Mouse (Mus musculus) frontal cortex, postnatal 25 days (tissue): Measurements from ENCODE around the gene Ldlrad1.
A peak's percentile ranks its signal among the peaks of the same experiment; 100 is the strongest.

Experiments
- DNase-seq, 2 experiments: peaks; one replicate each; pipeline ENCODE4 v3.0.0; 2022; ENCODE audit warnings: low spot score in 2 of 2

Ldlrad1 gene

DNA sequence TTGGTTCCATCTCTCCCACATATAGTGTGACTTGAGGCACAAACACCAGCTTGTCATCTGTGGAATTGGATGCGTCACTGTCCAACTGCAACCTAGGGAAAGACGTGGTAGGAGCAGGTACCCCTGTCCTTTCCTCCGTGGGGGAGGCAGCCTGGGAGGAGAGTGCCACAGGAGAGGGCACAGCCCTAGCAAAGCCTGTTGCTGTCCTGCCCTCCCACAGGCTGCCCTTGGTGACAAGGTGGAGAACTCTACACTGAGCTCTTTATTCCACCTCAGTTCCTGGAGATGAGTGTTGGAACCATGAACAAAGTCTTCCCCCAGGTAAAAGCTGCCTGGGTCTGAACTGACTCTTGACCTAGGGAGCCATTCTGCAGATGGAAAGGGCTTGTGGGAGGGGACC lies at the start of gene Ldlrad1:
TSS of gene Ldlrad1 (plus strand) at position 301 of the 400 bp plus-strand sequence.
- no peak for DNase-seq

DNA sequence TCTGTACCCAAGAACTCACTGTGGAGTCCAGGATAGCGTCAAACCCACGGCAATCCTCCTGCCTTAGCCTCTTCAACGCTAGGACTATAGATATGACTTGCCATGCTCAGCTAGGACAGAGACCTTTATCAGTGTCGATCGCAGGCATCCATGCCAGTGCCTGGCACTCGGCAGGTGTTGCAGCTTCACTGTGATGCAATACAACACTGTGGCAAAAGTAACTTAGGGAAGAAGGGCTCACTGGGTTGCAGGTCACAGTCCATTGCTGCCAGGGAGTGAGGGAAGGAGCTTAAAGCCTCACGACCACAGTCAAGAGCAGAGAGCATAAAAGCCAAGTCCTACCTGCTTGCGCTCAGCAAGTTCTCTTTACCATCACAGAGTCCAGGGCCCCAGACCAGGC lies 48.8 kb upstream of the Ldlrad1 start:
- no peak for DNase-seq

DNA sequence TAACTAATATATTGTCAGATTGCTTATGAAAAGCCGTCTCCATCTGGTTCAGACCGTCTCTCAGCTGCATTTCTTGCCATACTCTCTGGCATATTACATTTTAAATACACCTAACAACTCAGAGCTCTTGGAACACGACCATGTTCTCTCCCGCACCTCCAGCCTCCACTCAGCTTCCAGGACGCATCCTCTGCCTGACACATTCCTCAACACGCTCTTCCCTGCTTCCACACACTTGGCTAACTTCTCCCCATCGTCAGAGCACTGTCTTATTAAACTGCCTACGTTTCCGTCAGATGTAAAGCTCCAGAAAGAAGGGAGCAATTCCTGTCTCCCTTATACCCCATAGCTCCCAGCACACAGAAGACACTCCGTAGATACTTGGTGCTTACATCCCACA lies 45.6 kb upstream of the Ldlrad1 start:
- DNase-seq: no peak

DNA sequence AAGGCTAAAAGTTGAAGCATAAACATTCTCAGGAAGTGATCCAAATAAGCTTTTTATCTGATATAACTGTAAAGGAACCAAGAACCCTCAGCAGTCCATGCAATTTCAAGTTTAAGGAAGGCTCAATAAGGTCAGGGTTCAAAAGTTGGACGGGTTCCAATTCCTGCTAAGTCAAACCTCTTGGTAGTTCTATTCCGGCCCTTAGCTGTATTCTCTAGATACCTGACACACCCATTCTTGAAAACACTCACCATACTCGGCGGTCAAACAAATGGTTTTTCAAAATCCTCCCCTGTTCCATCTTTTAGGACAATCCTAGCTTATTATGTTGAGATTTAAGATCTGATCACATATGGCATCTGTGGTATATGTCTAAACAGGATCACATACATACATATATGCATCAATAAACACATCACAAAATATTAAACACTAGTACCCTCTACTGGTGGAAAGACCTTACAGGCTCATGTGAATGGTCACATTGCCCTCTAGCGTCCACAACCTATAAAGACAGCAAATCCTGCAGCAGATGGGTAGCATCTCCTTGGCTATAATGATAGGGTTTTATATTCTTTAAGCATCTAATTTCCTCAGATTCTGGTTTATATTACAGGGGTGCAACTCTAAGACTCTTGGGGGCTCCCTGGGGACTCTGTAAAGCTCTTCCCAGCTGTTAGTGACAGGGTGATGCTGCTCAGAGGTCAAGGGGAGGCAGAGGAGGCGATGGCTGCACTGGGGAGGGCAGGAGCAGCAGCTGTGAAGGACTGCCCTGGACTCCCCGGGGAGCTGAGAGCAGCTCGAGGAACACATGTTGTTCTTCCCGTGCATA lies 45.0 kb upstream of the Ldlrad1 start:
- DNase-seq: peak; percentile 33 to 56

DNA sequence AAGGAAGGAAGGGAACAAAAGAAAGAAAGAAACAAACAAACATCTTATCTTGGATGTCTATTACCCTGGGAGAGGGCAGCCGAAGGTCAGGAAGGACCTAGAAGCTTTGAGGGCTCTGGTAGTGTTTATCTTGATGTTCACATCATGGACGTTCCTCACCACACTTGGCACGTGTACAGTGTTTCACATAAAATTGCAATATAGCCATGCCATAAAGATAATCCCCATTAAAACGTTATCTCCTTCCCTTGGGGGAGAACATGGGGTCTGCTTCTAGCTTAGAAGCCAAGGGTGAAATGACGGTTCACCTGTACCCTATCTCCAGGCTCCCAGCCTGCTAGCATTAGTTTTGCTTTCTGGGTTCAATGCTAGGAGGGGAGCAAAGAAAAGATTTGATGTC lies 42.3 kb upstream of the Ldlrad1 start:
- no peak for DNase-seq

DNA sequence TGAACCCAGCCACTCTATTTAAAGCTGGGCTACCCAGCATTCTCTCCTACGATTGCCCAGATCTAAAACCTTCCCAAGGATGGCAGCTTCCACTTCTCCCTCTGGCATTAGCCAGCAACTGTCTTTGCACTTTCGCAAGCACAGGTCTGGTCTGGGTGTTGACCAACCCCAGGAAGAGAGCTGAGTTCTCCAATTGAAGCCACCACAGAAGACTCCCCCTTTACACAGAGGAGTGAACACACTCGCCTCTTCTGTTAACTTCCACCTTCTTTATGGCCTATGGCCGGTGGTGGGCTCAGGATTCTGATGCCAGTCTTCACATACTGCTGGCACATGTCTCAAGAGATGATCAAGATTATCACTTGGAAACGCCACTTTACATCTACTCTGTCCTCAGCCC lies 41.2 kb upstream of the Ldlrad1 start:
- DNase-seq: no peak

DNA sequence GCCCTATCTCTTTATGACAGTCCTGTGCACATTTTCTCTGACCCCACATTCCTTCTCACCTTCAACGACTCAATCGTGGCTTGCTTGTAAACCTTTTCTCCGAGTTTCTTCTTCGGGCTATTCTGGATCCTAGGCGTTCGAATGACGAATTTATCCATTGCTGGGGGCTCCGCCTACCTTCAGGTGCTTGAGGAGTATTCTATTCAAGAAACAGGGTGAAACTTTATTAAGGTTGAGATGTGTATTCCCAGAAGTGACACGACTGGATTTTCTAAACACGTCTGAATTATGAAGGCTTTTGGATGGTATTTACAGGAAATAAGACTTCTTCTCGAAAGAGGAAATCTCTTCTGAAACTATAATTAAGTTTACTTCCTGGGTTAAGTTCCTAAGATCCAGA lies 31.5 kb upstream of the Ldlrad1 start:
- no peak for DNase-seq

DNA sequence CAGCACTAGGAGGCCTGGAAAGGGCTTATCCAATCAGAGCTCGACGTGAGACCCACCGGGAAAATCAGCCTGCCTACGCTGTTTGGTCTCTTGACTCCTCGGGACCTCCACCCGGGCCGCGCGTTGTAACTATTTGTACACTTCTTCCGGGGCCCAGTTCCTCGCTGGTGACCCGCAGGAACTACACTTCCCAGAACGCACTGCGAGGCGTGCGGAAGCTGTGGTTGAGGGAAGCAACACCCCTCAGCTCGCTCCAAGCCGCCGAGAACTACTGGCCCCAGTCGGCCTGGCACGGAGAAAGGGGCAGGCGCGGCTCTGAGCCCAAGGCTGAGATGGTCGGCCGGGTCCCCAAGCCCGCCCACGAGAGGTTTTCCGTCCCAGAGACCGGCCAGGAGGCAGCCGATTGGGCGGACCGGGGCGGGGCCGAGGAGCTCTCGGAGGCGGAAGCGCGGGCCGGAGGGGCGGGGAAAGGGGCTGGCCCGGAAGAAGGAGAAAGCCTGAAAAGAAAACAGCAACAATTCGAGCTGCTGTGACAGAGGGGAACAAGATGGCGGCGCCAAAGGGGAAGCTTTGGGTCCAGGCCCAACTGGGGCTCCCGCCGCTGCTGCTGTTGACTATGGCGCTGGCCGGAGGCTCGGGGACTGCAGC lies 30.7 kb upstream of the Ldlrad1 start, which contains the start of gene Tmem59:
TSS of gene Tmem59 (plus strand) at position 218 of the 648 bp plus-strand sequence.
- peak; percentile 86 to 91 for DNase-seq

DNA sequence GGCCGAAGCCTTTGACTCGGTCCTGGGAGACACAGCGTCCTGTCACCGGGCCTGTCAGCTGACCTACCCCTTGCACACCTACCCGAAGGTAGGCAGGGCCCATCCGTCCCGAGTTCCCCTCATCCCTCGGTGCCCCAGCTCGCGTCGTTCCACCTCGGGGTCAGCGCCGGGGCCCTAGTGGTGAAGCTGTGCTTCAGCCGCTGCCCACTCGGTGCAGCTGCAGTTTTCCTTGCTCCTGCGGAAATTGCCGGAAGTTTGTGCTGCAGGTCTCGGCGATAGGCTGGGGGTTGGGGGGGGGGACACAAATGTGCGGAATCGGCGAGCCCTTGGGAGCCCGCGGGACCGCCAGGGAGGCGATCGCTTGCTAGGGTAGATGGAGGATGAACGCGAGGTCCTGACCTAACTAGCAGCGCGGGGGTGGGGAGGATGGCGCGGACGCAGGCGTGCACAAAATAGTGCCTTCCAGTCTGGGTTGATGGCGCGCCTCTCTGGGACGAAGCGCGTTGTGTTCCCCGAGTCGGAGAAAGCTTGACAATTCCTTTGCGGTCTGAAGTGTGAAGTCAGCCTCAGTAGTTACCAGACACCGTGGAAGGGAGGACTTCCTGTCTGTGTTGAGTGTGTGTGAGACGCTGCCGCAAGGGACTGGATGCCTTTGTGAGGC lies 30.0 kb upstream of the Ldlrad1 start, which contains the start of gene Tceanc2:
TSS of gene Tceanc2 (minus strand) at position 287 of the 661 bp plus-strand sequence.
- DNase-seq: peak; percentile 32 to 34

DNA sequence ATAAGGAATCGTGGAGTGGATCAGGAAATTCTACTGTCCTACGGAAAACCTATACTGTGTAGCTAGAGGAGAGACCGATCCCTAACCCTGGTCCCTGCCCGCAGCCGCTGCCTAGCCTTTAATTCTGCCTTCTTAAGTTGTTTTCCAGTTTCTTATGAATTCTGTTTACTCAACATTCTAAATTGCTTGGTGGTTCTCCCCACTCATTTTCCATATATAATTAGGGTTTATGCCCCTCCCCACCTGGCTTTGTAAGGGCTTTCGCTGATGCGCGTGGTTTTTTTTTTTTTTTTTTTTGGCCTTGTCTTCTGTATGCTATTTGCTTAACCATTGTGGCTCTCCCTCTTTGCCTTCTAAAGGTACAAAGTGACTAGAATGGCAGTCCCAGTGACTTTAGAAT lies 29.4 kb upstream of the Ldlrad1 start:
- DNase-seq: no peak

DNA sequence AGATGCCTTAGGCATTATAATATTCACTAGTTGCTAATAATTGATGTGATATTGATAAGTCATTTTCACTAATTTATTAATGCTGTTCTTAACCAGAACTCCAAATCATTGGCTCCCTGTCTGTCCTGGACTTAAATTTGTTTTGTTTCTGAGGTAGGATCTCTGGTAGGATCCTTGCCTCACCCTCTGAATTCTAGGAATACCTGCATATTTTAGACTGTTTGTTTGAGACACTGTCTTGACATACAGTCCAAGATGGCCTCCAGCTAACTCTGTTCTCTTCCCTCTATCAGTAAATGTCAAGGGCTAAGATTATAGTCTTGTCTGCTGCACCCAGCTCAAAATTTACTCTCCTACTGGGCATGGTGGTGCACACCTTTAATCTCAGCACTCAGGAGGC lies 28.2 kb upstream of the Ldlrad1 start:
- DNase-seq: no peak

DNA sequence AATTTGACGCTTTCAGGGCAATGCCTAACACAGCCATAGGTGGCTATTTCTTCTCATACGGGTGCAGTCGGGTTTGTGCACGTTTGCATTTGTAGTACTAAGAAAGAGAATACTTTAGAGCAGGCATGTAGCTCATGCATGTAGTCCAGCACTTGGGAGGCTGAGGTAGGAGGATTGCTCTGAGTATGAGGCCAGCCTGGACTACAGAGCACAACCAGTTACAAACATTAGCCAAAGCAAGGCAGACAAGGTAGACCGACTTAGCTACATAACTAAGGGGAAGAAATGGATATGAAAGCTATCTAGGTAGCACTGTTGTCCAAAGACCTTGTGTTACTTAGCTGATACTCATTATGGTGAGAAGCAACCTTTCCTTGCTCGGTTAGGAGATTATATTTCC lies 27.1 kb upstream of the Ldlrad1 start:
- DNase-seq: no peak

DNA sequence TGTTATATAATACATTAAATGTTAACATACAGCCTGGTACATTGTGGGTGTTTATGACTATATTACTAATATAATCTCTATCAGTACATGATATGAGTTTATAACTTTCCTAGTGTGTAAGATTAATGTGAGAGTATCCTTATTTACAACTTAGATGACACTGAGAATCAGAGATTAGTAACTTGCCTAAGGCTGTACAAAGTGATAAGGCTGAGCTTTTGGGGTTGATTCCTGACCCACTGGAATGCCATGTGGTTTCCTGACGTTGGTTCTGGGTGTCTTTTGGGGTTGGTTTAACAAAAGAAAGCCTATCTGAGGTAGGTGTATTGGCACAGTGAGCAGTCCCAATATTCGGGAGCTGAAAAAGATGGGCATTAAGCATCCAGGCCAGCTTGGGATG lies 26.2 kb upstream of the Ldlrad1 start:
- no peak for DNase-seq

DNA sequence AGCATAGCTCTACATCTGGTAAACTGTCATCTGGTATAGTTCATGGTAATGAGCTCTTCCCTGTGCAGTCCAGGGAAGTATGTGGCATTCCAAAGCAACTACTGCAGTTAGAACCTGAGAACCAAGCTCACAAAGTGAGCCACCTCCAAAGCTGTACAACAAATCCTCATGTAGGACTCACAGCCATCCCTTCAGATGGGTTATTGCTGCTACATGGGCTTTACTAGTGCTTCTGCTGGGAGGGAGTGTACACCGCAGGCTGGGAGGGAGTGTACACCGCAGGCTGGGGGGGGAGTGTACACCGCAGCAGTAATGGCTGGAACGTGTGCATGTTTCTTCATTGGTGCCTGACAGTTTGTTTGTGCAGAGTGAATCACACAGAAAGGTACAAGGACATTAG lies 25.8 kb upstream of the Ldlrad1 start:
- DNase-seq: no peak

DNA sequence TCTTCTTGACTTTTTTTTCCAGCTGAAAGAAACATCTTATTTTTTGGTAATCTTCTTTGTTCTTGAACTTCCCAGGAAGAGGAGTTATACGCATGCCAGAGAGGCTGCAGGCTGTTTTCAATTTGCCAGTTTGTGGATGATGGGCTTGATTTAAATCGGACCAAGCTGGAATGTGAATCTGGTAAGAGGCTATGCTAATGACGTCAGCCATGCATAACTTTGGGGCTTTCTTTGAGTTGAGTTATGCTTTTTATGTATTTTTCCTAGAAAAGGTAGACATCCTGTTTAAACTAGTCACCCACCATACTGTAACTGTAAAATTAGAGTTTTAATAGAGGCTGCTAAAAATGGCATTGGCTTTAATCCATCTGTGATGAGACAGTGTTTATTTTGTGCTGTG lies 23.3 kb upstream of the Ldlrad1 start:
- DNase-seq: no peak

DNA sequence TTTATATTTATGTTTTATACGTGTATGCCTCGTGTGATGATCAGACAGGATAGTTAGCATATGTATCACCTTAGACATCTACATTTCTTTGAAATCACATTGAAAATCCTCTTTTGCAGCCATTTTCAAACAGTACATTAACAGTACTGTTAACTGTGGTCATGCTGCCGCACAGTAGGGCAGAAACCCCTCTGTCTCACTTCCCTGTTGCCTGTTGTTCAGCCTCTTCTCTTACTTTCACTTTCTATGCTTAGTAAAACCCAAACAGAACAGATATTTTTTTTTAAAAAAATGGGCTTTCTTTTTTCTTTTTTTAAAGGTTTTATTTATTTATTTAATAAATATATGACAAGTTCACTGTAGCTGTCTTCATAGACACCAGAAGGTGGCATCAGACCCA lies 15.1 kb upstream of the Ldlrad1 start:
- DNase-seq: no peak

DNA sequence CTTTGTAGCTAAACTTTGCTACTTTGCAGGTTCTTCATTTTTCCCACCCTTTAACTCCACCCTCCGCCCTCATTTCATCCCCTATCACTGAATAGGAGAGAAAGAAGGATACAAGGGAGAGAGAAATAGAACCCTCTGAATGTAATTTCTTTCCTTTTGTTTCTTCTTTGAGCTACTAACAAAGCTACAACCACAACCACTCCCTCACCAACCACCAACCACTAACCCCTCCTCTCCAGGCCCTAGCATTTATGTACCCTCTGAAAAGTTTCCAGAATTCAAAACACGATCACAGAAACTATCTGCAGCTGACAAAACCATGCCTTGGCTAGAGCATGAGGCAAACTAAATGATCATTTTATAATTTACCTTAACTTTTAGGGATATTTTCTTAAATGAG lies 12.5 kb upstream of the Ldlrad1 start:
- no peak for DNase-seq

DNA sequence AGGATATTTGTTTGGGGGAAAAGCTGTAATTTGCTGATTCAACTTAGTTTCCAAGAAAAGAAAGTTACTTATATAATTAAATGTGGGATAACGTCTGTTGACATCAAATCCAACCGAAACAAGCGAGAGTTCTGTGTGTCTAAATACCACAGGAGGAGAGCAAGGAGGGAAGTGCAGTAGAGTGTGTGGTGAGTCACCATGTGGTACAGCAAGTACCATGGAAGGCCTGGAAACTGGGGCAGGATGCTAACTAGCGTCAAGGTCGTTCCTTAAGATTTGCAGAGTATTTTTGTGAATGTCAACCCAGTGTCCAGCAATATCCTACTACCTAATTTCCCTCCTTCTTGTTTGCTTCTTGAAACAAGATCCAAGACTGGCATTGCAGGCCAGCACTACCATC lies 10.9 kb upstream of the Ldlrad1 start:
- DNase-seq: no peak

DNA sequence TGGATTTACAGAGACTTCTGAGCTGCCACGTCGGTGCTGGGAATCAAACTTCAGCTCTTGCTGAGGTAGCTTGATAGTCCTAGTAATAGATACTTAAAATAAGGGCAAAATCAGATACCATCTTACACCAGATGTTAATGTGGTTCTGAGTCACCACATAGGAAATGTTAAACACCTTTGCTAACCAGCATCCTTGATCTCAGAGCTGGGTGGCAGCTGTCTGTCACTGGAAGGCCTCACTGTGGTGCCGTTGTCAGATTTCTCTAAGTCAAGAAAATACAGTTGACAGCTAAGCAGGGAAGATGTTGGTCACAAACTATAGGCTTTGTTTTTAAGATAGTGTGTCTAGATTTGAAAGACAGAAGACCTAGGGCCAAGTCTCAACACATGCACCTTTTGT lies 7.2 kb upstream of the Ldlrad1 start:
- DNase-seq: no peak

DNA sequence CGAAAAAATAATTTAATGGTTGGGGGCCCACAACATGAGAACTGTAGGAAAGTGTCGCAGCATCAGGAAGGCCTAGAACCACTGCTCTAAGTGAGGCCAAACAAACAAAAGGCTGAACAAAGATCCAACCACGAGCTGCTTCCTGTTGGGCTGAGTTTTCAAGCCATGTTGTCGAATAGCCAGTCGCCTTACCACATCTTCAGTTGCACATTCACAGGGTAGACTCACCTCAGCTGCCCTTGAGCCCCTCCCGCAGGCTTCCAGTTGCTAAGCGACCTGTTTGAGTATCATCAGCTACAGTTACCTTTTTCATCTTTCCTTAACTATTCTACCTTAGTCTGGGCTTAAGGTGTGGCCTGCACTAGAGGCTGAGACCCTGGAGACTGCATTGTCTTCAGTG lies 6.0 kb upstream of the Ldlrad1 start:
- no peak for DNase-seq

DNA sequence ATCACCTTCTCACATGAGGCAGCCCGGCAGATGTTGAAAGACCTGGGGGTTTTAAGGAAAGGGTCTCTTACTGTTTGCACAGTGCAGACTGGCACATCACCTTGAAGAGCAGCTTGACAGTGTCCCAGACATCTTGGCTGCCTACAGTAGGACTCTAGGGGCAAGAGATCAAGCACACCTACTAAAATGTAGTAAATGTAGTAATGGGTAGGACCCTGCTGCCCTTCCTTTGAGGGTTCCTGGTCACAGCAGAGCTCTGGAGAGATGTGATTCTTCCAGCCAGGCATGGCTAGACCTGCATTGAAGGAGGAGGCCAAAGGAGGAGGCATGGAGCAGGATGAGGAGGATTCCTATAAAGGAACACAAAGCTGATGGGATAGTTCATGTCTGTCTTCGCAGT lies 2.0 kb upstream of the Ldlrad1 start:
- DNase-seq: no peak

DNA sequence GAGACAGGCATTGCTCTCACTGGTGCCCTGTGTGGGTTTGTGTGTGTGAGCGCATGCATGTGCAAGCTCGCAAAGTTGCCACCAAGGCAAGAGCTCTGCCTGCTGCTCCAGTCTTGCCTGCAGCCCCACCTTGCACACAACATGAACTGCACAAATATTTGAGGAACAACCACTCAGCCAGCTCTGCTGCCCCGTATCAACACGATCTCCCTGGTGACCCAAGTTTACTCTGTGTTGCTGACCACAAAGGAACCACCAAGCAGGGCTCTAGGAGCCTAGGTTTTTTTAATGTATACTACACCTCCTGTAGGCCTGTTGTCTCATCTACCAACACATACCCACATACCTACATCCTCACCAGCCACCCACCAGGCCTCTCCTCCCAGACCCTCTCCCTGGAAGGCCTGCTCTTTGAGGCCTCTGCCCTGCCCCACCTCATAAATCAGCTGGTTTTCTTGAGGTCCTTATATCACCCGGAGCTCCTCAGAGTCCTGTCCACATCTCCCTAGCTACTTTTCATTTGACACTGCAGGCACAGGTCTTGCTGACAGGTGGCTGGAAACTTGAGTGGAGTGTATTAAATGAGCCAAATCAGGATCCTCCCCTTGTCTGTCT lies 1.6 kb downstream of the Ldlrad1 start:
- DNase-seq: no peak
